Mouse (Mus musculus) ES-E14 (cell line): ENCODE data around the gene Gnaz. TPM values are rescaled to one million over a fixed set of nuclear protein-coding genes. Genes with fewer than 3 reads are reported as not detected.

Experiments
- DNase-seq: peaks from one replicate; pipeline ENCODE4 v3.0.0-alpha.2; 2013; ENCODE audit warnings: low read depth, low spot score
- H3K27ac ChIP-seq: 2 replicates; pipeline ENCODE4 v1.5.1; 2012; ENCODE audit warnings: low read depth, mild to moderate bottlenecking, low read length, moderate library complexity, mixed read lengths; ENCODE audit not compliant: poor library complexity, insufficient read depth, severe bottlenecking
- H3K36me3 ChIP-seq: 2 replicates; pipeline ENCODE4 v1.6.1; 2012; ENCODE audit warnings: mild to moderate bottlenecking, low read length, moderate library complexity, mixed read lengths; ENCODE audit not compliant: control insufficient read depth, poor library complexity, insufficient read depth, severe bottlenecking
- H3K4me1 ChIP-seq, 2 experiments: fragments of 150-350 bp in 1 of 2; sonication (generic) in 1 of 2; 2 replicates each; pipeline ENCODE4 v1.6.1; 2012; ENCODE audit warnings: low read length in 2 of 2, mild to moderate bottlenecking in 1 of 2, mixed read lengths in 1 of 2; ENCODE audit not compliant: control insufficient read depth in 2 of 2, insufficient read depth in 2 of 2, poor library complexity in 1 of 2
- H3K4me3 ChIP-seq, 2 experiments: fragments of 150-350 bp in 1 of 2; sonication (generic) in 1 of 2; 2 replicates each; pipeline ENCODE4 v1.5.1; 2012; ENCODE audit warnings: low read length in 2 of 2, low read depth in 1 of 2, mild to moderate bottlenecking in 1 of 2, mixed read lengths in 1 of 2; ENCODE audit not compliant: insufficient read depth in 1 of 2, poor library complexity in 1 of 2, severe bottlenecking in 1 of 2
- H3K9ac ChIP-seq: 2 replicates; pipeline ENCODE4 v1.6.1; 2012; ENCODE audit warnings: low read depth, mild to moderate bottlenecking, low read length, mixed read lengths; ENCODE audit not compliant: poor library complexity, insufficient read depth, severe bottlenecking
- H3K9me3 ChIP-seq: fragments of 150-350 bp; sonication (generic); 2 replicates; pipeline ENCODE4 v1.6.1; 2012; ENCODE audit warnings: low read depth, mild to moderate bottlenecking, low read length; ENCODE audit not compliant: control insufficient read depth, insufficient read depth
- CHD2 ChIP-seq: IDR thresholded peaks from 2 replicates; pipeline ENCODE4 v1.6.1; 2014; ENCODE audit warnings: mild to moderate bottlenecking, low read depth, low read length, inconsistent platforms
- HCFC1 ChIP-seq: IDR thresholded peaks from 2 replicates; pipeline ENCODE4 v1.6.1; 2012; ENCODE audit warnings: low read length, inconsistent platforms, borderline replicate concordance; ENCODE audit not compliant: insufficient read depth
- MAFK ChIP-seq: IDR thresholded peaks from 2 replicates; pipeline ENCODE4 v1.6.1; 2014; ENCODE audit warnings: mild to moderate bottlenecking, low read depth, low read length, inconsistent platforms; ENCODE audit not compliant: insufficient read depth
- ZC3H11A ChIP-seq: IDR thresholded peaks from 2 replicates; pipeline ENCODE4 v1.6.1; 2012; ENCODE audit warnings: low read depth, mild to moderate bottlenecking, inconsistent platforms, low read length, borderline replicate concordance
- ZNF384 ChIP-seq: IDR thresholded peaks from 2 replicates; pipeline ENCODE4 v1.6.1; 2012; ENCODE audit warnings: low read depth, low read length, inconsistent platforms
- in situ Hi-C, 2 experiments: fragments of 600-800 bp; cut with MboI; formaldehyde crosslinking; loops; one replicate each; pipeline ENCODE4 v1.15.1; 2025; ENCODE audit warnings: low sequenced_read_pairs in 2 of 2, inconsistent platforms in 1 of 2; ENCODE audit not compliant: unreplicated experiment in 2 of 2
- total RNA-seq: library from RNA; depleted of rRNA; stranded (reverse); fragments of 300-350 nt; gene quantifications from 2 replicates; pipeline ENCODE4 v1.2.3, GENCODE M21; 2012

Gnaz gene
- total RNA-seq, 1 experiment: 5.9 TPM

- DNase-seq: no peak
Observed at GRCm38 (mm10) chr10:75044459-75044858, 77.5 kb downstream of the Gnaz start.

GRCm38 (mm10) chr10:75045831-75046230 lies 78.9 kb downstream of the Gnaz start:
- H3K4me1 ChIP-seq: peaks cover 0 to 10% of the 10 kb centered on the region in 2 experiments; a peak in 2 of 4 replicates
- no peaks in the 10 kb centered on the region for H3K36me3 ChIP-seq
- no peak overlapping the region for H3K27ac ChIP-seq
- H3K4me3 ChIP-seq: no peak overlapping the region
- in situ Hi-C loops: no loop called here
- no peaks in the 10 kb centered on the region for H3K9me3 ChIP-seq
- H3K9ac ChIP-seq: no peak overlapping the region
- DNase-seq: no peak
- TF ChIP-seq CHD2 (no peak), ZC3H11A (no peak), ZNF384 (no peak), HCFC1 (no peak), MAFK (no peak)

More at GRCm38 (mm10) chr10:75044459-75044858, 77.5 kb downstream of the Gnaz start:
- H3K9me3 ChIP-seq: no peaks in the 10 kb centered on the region
- in situ Hi-C loops: no loop called here
- no peak overlapping the region for H3K4me3 ChIP-seq
- no peak overlapping the region for H3K9ac ChIP-seq
- H3K27ac ChIP-seq: no peak overlapping the region
- H3K4me1 ChIP-seq: peaks cover 0 to 10% of the 10 kb centered on the region in 2 experiments; a peak in 2 of 4 replicates
- H3K36me3 ChIP-seq: no peaks in the 10 kb centered on the region
- no peak for TF ChIP-seq HCFC1
- no peak for TF ChIP-seq ZC3H11A
- TF ChIP-seq ZNF384: no peak
- no peak for TF ChIP-seq CHD2
- no peak for TF ChIP-seq MAFK

GRCm38 (mm10) chr10:75048711-75049110 lies 81.7 kb downstream of the Gnaz start:
- Histone ChIP-seq H3K9ac (no peak overlapping the region), H3K36me3 (no peaks in the 10 kb centered on the region), H3K4me3 (no peak overlapping the region), H3K27ac (no peak overlapping the region), H3K9me3 (no peaks in the 10 kb centered on the region), H3K4me1 (peaks cover 0 to 8% of the 10 kb centered on the region in 2 experiments; a peak in 1 of 4 replicates)
- TF ChIP-seq CHD2: no peak
- no peak for TF ChIP-seq HCFC1
- TF ChIP-seq MAFK: no peak
- TF ChIP-seq ZC3H11A: no peak
- no peak for TF ChIP-seq ZNF384
- no peak for DNase-seq
- in situ Hi-C loops: no loop called here

- no peaks in the 10 kb centered on the region for H3K4me1 ChIP-seq
- in situ Hi-C loops: loop anchor here in 1 of 2 experiments (10.0 kb wide), 1 partner anchor 103 kb away; no protein-coding TSS in a partner anchor
- no peaks in the 10 kb centered on the region for H3K9me3 ChIP-seq
- H3K9ac ChIP-seq: no peak overlapping the region
- H3K4me3 ChIP-seq: no peak overlapping the region
- no peak for TF ChIP-seq ZNF384
- no peak for TF ChIP-seq HCFC1
- TF ChIP-seq MAFK: no peak
- TF ChIP-seq ZC3H11A: no peak
- no peak for TF ChIP-seq CHD2
- H3K27ac ChIP-seq: no peak overlapping the region
- no peaks in the 10 kb centered on the region for H3K36me3 ChIP-seq
- no peak for DNase-seq
Observed at GRCm38 (mm10) chr10:75051364-75052074, 84.5 kb downstream of the Gnaz start.

GRCm38 (mm10) chr10:75052902-75053301 lies 85.9 kb downstream of the Gnaz start:
- in situ Hi-C loops: loop anchor here in 1 of 2 experiments (10.0 kb wide), 1 partner anchor 102 kb away; no protein-coding TSS in a partner anchor
- H3K4me1 ChIP-seq: no peaks in the 10 kb centered on the region
- no peak for TF ChIP-seq ZC3H11A
- no peak for DNase-seq
- H3K27ac ChIP-seq: no peak overlapping the region
- no peaks in the 10 kb centered on the region for H3K36me3 ChIP-seq
- H3K4me3 ChIP-seq: no peak overlapping the region
- no peaks in the 10 kb centered on the region for H3K9me3 ChIP-seq
- no peak overlapping the region for H3K9ac ChIP-seq
